9 mouse cellular contexts compared by ENCODE assay signal in the genomic region with DNA sequence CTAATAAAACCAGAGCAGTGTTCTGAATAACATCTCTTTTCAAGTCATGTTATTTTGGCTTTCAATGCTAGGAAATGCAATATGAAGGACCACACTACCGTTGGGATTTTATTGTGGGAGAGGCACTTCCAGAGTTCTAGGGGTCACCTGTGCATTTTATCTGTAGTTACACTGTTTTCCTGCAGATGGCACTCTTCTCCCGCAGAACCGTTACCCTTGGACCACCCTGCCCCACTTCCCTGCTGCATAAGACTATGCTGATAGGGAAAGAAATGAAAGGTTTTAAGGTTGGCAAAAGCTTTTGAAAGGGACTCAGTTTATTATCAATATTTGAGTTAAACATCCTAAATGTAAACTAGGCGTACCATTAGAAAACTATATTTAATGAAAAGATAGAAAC. TPM values are rescaled to one million over a fixed set of nuclear protein-coding genes. Genes with fewer than 3 reads are reported as not detected.
DNase-seq lines count a peak whose midpoint lies in the region; ATAC-seq lines count a peak whose summit lies in the region.
"Had no signal": no experiment of that assay in that cellular context is flagged by ENCODE, and none has a peak within 500 bp of the region (broad histone marks: within the 10 kb centered on the region; RNA-seq: fewer than 3 reads in every experiment).

No protein-coding gene starts in this region.

- H3K4me2 ChIP-seq in embryonic facial prominence, embryonic 14.5 days (ENCODE audit: low read depth, low read length), result no peak overlapping the region
- no peak overlapping the region for H3K4me2 ChIP-seq in intestine, embryonic 16.5 days (ENCODE audit: low read depth, low read length)
- H3K4me2 ChIP-seq: stomach, embryonic 15.5 days had no signal

- 0 out of 2 replicates have a peak, but pooled peaks have one; percentile 41 for ATAC-seq in embryonic facial prominence, embryonic 14.5 days (ENCODE audit: low read depth)
- ATAC-seq in intestine, embryonic 16.5 days, result peak; percentile 42; the same call in 1 of the 2 replicates

- H3K9ac ChIP-seq in embryonic facial prominence, embryonic 14.5 days (ENCODE audit: low read depth, low read length), result no peak overlapping the region
- H3K9ac ChIP-seq in intestine, embryonic 16.5 days (ENCODE audit: low read depth, low read length), result no peak overlapping the region
- H3K9ac ChIP-seq: stomach, embryonic 15.5 days had no signal

- H3K27ac ChIP-seq in embryonic facial prominence, embryonic 14.5 days (replicated peaks; ENCODE audit: low read depth, low read length), result no peak overlapping the region
- no peak overlapping the region for H3K27ac ChIP-seq in intestine, embryonic 16.5 days (ENCODE audit: low read length)
- H3K27ac ChIP-seq: stomach, embryonic 15.5 days had no signal

- no peaks in the 10 kb centered on the region for H3K4me1 ChIP-seq in embryonic facial prominence, embryonic 14.5 days (ENCODE audit: control insufficient read depth, insufficient read depth, low read length)
- H3K4me1 ChIP-seq in intestine, embryonic 16.5 days (ENCODE audit: control insufficient read depth, insufficient read depth, low read length), result no peaks in the 10 kb centered on the region
- H3K4me1 ChIP-seq: stomach, embryonic 15.5 days had no signal

- no peaks in the 10 kb centered on the region for H3K9me3 ChIP-seq in embryonic facial prominence, embryonic 14.5 days (ENCODE audit: control insufficient read depth, low read length)
- H3K9me3 ChIP-seq in intestine, embryonic 16.5 days (ENCODE audit: control insufficient read depth, low read length), result no peaks in the 10 kb centered on the region
- H3K9me3 ChIP-seq: stomach, embryonic 15.5 days had no signal

- peak; percentile 10 for DNase-seq in adrenal gland, postnatal 25 days
- no peak for DNase-seq in adrenal gland, adult 2 months
- DNase-seq in spleen, postnatal 36 days (ENCODE audit: low spot score in 2 of 2), result peak; percentile 8 to 11
- DNase-seq in spleen, adult 12 weeks (ENCODE audit: low spot score), result no peak
- DNase-seq in embryonic facial prominence, embryonic 14.5 days (ENCODE audit: low spot score), result peak; percentile 47
- peak; percentile 63 for DNase-seq in lung, postnatal 36 days
- DNase-seq in right cerebral cortex, postnatal 4 days, result peak; percentile 47

- H3K27me3 ChIP-seq in embryonic facial prominence, embryonic 14.5 days (replicated peaks; ENCODE audit: control insufficient read depth, insufficient read depth, low read length), result no peaks in the 10 kb centered on the region
- H3K27me3 ChIP-seq in intestine, embryonic 16.5 days (replicated peaks; ENCODE audit: control insufficient read depth, insufficient read depth, low read length), result no peaks in the 10 kb centered on the region
- H3K27me3 ChIP-seq: stomach, embryonic 15.5 days had no signal

- no peak overlapping the region for H3K4me3 ChIP-seq in embryonic facial prominence, embryonic 14.5 days (ENCODE audit: low read depth, low read length)
- H3K4me3 ChIP-seq in intestine, embryonic 16.5 days (ENCODE audit: low read length), result no peak overlapping the region
- H3K4me3 ChIP-seq: stomach, embryonic 15.5 days had no signal

- H3K36me3 ChIP-seq in embryonic facial prominence, embryonic 14.5 days (ENCODE audit: control insufficient read depth, insufficient read depth, low read length), result no peaks in the 10 kb centered on the region
- no peaks in the 10 kb centered on the region for H3K36me3 ChIP-seq in intestine, embryonic 16.5 days (ENCODE audit: control insufficient read depth, insufficient read depth, low read length)
- H3K36me3 ChIP-seq: stomach, embryonic 15.5 days had no signal

- 20% methylated on average over 4 of the region's 4 CpGs for WGBS in embryonic facial prominence, embryonic 14.5 days
- WGBS in intestine, embryonic 16.5 days, result 18% methylated on average over 4 of the region's 4 CpGs

RNA-seq across cellular contexts. Expression of a gene that starts 14.6 kb away (rescaled TPM):
- 3.6 and 4.3 TPM in 2 replicates for total RNA-seq in adrenal gland, postnatal 25 days (2021)
- total RNA-seq in adrenal gland, adult 2 months (2021), result 1 to 10 TPM; 3.3 to 4.2 TPM
- 4.8 and 5.2 TPM in 2 replicates for polyA plus RNA-seq in adrenal gland, adult 2 months (2012; rRNA removed)
- 3.5 and 3.9 TPM in 2 replicates for polyA plus RNA-seq in embryonic facial prominence, embryonic 14.5 days (2014; fragmentation: Nextera tagmentation; extraction: Ambion mirVana)
- polyA plus RNA-seq in intestine, embryonic 16.5 days (2015; fragmentation: Nextera tagmentation; extraction: Ambion mirVana), result 1.4 and 1.8 TPM in 2 replicates

Comparison
In these comparisons a context has a peak if more than half of its experiments do, and no peak if none do; other contexts are left out.
1. DNase-seq: peak in adrenal gland, postnatal 25 days (single experiment), spleen, postnatal 36 days (2 of 2), embryonic facial prominence, embryonic 14.5 days (single experiment), lung, postnatal 36 days (single experiment) and right cerebral cortex, postnatal 4 days (single experiment); none in adrenal gland, adult 2 months (single experiment) and spleen, adult 12 weeks (single experiment).